Mouse (Mus musculus) hindbrain, postnatal 0 days (tissue): ENCODE measurements around the gene Adarb2. TPM values are rescaled to one million over a fixed set of nuclear protein-coding genes. Genes with fewer than 3 reads are reported as not detected.

Experiments
- ATAC-seq: fragments of 200-750 bp; cut with Nextera tagmentation; 2 replicates; pipeline ENCODE4 v1.8.0; 2017; ENCODE audit warnings: mild to moderate bottlenecking, moderate TSS enrichment, moderate library complexity
- DNase-seq: peaks from one replicate; pipeline ENCODE4 v3.0.0-alpha.2; 2015; ENCODE audit warnings: low spot score
- H3K27ac ChIP-seq: fragments of 300-500 bp; sonication (generic); 2 replicates; pipeline ENCODE4 v1.5.1; 2014; ENCODE audit warnings: mild to moderate bottlenecking
- H3K27me3 ChIP-seq: fragments of 300-500 bp; sonication (generic); 2 replicates; pipeline ENCODE4 v1.6.1; 2014; ENCODE audit warnings: low read length, mixed read lengths; ENCODE audit not compliant: insufficient read depth
- H3K36me3 ChIP-seq: fragments of 300-500 bp; sonication (generic); 2 replicates; pipeline ENCODE4 v1.6.1; 2014; ENCODE audit warnings: low read length, mixed read lengths; ENCODE audit not compliant: insufficient read depth
- H3K4me1 ChIP-seq: fragments of 300-500 bp; sonication (generic); 2 replicates; pipeline ENCODE4 v1.6.1; 2014; ENCODE audit warnings: antibody characterized with exemption, low read length, mixed read lengths; ENCODE audit not compliant: insufficient read depth
- H3K4me2 ChIP-seq: fragments of 300-500 bp; sonication (generic); 2 replicates; pipeline ENCODE4 v1.6.1; 2014; ENCODE audit warnings: low read depth, mild to moderate bottlenecking, low read length, moderate library complexity, mixed read lengths
- H3K4me3 ChIP-seq: fragments of 300-500 bp; sonication (generic); 2 replicates; pipeline ENCODE4 v1.5.1; 2014; ENCODE audit warnings: low read length
- H3K9ac ChIP-seq: fragments of 300-500 bp; sonication (generic); replicated peaks from 2 replicates; pipeline ENCODE4 v1.6.1; 2014; ENCODE audit warnings: mild to moderate bottlenecking, low read length, moderate library complexity, mixed read lengths
- H3K9me3 ChIP-seq: fragments of 300-500 bp; sonication (generic); 2 replicates; pipeline ENCODE4 v1.6.1; 2016; ENCODE audit warnings: low read length, mixed read lengths
- CTCF ChIP-seq: IDR thresholded peaks from 2 replicates; pipeline ENCODE4 v1.5.1; 2016; ENCODE audit warnings: antibody characterized with exemption, control low read depth, low read depth
- WGBS: fragments of 180-500 bp; shearing (Covaris S2); extraction: QIAGEN DNeasy Blood & Tissue Kit; methylation state at CpG from one replicate; pipeline ENCODE4 v1.1.7; 2014; 5-methylcytosine and 5-hydroxymethylcytosine counted together
- polyA plus RNA-seq: library from polyadenylated mRNA; unstranded; fragments of >200 nt; fragmentation: Nextera tagmentation; extraction: Ambion mirVana; gene quantifications from 2 replicates; pipeline ENCODE4 v1.2.1, GENCODE M21; 2015
- total RNA-seq: library from RNA; depleted of rRNA; stranded (reverse); fragments of >200 nt; gene quantifications from 2 replicates; pipeline ENCODE4 v1.2.3, GENCODE M21; 2014

The Adarb2 gene
- total and polyA plus RNA-seq, 2 experiments from 2014 or later: 13.5 to 33.8 TPM

DNA sequence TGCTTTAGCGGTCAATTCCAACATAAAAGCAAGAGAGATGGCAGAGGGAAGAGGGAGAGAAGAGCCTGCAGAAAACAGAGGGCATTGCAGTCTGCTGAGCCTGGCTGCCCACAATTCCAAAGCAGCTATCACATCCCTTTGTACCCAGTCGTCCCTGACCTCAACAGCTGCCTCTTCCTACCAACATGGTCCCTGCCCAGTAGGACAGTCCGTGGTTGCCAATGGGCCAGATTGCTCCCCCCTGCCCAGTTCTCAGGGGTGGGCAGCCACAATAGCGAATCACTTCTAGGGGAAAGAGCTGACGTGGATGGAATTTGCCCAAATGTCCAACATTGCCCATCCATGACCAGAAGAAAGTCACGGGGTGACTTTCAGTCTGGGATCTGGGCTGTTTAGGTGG is 546.8 kb downstream of the Adarb2 start:
- no peak overlapping the region for H3K4me3 ChIP-seq

DNA sequence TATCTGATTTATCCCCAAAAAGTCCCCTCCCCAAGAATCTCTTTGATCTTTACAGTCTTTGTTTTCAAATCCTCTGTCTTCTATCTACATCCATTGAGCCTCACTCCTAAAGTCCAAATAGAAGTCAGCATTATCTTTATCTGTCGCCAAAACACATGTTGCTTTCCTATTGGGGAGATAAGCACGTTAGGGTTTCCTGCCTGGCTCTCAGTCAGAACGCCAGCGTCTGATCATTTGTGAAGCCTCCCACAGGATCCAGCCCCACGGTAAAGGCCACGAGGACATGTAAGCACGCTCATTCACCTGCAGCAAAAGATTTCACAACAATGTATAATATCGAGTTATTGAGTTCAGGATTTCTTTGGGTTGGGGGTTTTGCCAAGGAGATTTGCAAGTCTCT is 558.3 kb downstream of the Adarb2 start:
- no peak for DNase-seq
- H3K4me1 ChIP-seq: no peaks in the 10 kb centered on the region
- no peak overlapping the region for H3K4me3 ChIP-seq
- no peak for TF ChIP-seq CTCF
- H3K4me2 ChIP-seq: no peak overlapping the region
- H3K27ac ChIP-seq: no peak overlapping the region
- WGBS: 72% methylated on average over 8 of the region's 8 CpGs
- no peak for ATAC-seq
- no peaks in the 10 kb centered on the region for H3K9me3 ChIP-seq
- no peak overlapping the region for H3K9ac ChIP-seq
- no peaks in the 10 kb centered on the region for H3K27me3 ChIP-seq
- no peaks in the 10 kb centered on the region for H3K36me3 ChIP-seq

More for the DNA sequence above, 546.8 kb downstream of the Adarb2 start:
- Histone ChIP-seq H3K36me3 (peaks cover 5% of the 10 kb centered on the region), H3K4me2 (no peak overlapping the region), H3K9ac (no peak overlapping the region), H3K9me3 (no peaks in the 10 kb centered on the region), H3K4me1 (no peaks in the 10 kb centered on the region), H3K27me3 (no peaks in the 10 kb centered on the region), H3K27ac (no peak overlapping the region)
- peak; percentile 13 for DNase-seq
- peak; percentile 81 for ATAC-seq
- TF ChIP-seq CTCF: no peak
- 73% methylated on average over 6 of the region's 6 CpGs for WGBS

DNA sequence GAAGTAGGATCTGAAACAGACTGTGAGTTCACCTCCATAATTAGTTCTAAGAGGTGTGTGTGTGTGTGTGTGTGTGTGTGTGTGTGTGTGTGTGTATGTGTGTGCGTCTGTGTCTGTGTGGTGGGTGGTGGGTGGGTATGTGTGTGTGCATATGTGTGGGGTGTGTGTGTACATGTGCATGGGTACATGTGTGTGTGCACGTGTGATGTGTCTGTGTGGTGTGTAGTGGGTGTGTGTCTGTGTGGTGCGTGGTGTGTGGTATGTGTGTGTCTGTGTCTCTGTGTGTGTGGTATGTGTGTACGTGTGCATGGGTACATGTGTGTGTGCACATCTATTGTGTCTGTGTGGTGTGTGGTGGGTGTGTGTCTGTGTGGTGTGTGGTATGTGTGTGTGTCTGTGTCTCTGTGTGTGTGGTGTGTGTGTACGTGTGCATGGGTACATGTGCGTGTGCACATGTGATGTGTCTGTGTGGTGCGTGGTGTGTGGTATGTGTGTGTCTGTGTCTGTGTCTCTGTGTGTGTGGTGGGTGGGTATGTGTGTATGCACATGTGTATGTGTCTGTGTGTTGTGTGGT is 567.1 kb downstream of the Adarb2 start:
- Histone ChIP-seq H3K27me3 (no peaks in the 10 kb centered on the region), H3K4me3 (no peak overlapping the region), H3K27ac (no peak overlapping the region), H3K9ac (no peak overlapping the region), H3K36me3 (no peaks in the 10 kb centered on the region), H3K4me1 (no peaks in the 10 kb centered on the region), H3K4me2 (no peak overlapping the region), H3K9me3 (no peaks in the 10 kb centered on the region)
- no peak for TF ChIP-seq CTCF
- no peak for DNase-seq
- ATAC-seq: 0 out of 2 replicates have a peak, but pooled peaks have one; percentile 40
- 99% methylated on average over 7 of the region's 7 CpGs for WGBS

DNA sequence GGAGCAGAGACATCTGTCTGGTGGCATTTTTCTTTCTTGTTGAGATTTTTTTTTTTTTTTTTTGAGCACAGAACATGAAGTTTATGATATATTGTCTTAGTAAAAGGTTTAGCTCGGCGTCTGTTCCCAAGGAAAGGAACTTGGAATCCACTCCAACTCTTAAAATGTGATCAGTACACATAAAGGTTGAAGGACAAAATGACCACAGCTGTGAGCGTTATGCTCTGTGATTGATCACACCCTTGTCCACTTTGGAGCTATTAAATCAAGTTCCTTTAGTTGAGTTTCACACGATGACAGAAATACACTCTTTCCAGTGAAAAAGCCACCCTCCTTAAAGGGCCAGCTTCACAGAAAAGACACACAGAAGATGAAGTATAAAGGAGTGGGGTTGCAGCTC is 568.0 kb downstream of the Adarb2 start:
- no peak for ATAC-seq

DNA sequence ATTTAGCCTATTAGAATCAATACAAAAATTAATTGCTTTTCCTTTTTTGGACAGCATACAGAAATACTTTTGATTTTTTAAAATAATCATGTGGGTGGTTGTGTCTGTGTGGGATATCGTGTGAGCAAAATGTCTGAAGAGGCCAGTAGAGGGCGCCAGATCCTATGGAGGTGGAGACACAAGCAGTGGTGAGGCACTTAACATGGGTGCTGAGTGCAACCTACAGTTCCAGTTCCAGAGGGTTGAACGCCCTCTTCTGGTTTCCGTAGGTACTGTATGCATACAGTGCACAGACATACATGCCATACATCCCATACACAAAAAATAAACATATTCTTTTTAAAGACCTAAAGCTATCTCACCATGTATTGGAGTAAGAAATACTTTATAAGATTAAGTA is 577.8 kb downstream of the Adarb2 start:
- DNase-seq (peak; percentile 72), ATAC-seq (peak; percentile 21; the same call in 1 of the 2 replicates)
- WGBS: 60% methylated on average over 4 of the region's 4 CpGs
- Histone ChIP-seq H3K27me3 (no peaks in the 10 kb centered on the region), H3K4me2 (no peak overlapping the region), H3K9ac (no peak overlapping the region), H3K36me3 (no peaks in the 10 kb centered on the region), H3K9me3 (no peaks in the 10 kb centered on the region), H3K4me1 (no peaks in the 10 kb centered on the region), H3K4me3 (no peak overlapping the region), H3K27ac (no peak overlapping the region)
- TF ChIP-seq CTCF: peak; percentile 73

More for the DNA sequence above, 568.0 kb downstream of the Adarb2 start:
- Histone ChIP-seq H3K27ac (no peak overlapping the region), H3K36me3 (no peaks in the 10 kb centered on the region), H3K9me3 (no peaks in the 10 kb centered on the region), H3K9ac (no peak overlapping the region), H3K27me3 (no peaks in the 10 kb centered on the region), H3K4me3 (no peak overlapping the region), H3K4me2 (no peak overlapping the region), H3K4me1 (no peaks in the 10 kb centered on the region)
- no peak for DNase-seq
- WGBS: 77% methylated on average over 4 of the region's 4 CpGs
- TF ChIP-seq CTCF: no peak

DNA sequence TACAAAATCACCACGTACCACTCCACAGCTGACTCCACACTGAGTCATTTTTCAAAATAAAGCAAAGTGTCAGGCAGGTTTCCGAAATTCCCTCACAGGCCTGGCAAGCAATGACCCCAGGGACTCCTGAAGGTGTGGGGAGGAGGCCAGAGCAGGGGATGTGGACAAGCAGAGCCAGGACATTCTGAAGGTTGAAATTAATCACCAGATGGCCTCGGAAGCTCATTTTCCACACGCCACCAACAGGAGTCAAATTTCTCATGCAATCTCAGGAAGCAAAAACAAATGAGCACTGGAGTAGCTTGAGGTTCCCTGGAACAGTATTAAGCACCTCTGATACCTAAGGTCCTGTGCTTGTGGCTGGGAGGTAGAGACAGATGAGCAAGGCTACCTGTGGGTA is 580.0 kb downstream of the Adarb2 start:
- Histone ChIP-seq H3K27ac (no peak overlapping the region), H3K9ac (no peak overlapping the region), H3K4me2 (no peak overlapping the region), H3K9me3 (no peaks in the 10 kb centered on the region), H3K4me1 (no peaks in the 10 kb centered on the region), H3K36me3 (no peaks in the 10 kb centered on the region), H3K4me3 (no peak overlapping the region), H3K27me3 (no peaks in the 10 kb centered on the region)
- TF ChIP-seq CTCF: no peak
- DNase-seq (peak; percentile 15), ATAC-seq (no peak)
- WGBS: 48% methylated on average over 4 of the region's 4 CpGs

DNA sequence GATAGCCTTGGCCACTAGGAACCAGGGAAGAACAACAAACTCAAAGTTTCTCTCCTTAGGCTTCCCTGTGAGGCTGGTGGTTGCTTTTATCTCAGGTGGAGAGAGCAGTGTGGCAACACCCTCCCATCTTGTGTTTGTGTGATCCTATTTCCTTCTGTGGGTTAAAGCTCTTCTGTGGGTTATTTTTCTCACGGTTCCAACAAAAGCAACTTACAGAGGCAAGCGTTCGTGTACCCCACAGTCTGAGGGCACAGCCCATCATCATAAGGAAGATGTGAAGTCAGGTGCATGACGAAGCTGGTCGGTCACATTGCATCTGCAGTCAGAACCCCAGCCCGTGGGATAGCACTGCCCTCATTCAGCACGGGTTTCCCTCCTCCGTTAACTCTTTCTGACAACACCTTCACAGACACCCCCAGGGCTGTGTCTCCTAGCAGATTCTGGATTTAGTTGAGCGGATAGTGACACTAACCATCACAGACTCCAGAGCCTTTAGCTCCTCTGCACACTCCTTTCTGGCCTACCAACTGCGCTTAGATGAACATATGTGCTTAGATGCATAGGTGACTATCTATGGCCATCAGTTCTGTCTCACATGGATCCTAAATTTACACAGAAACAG is 581.1 kb downstream of the Adarb2 start:
- TF ChIP-seq CTCF: no peak
- Histone ChIP-seq H3K9me3 (no peaks in the 10 kb centered on the region), H3K4me3 (no peak overlapping the region), H3K4me1 (no peaks in the 10 kb centered on the region), H3K9ac (no peak overlapping the region), H3K36me3 (no peaks in the 10 kb centered on the region), H3K27ac (no peak overlapping the region), H3K27me3 (no peaks in the 10 kb centered on the region), H3K4me2 (no peak overlapping the region)
- no peak for ATAC-seq
- WGBS: 85% methylated on average over 10 of the region's 10 CpGs
- DNase-seq: no peak
